Comparison of ENCODE assay signal across 25 mouse cellular contexts in genomic region chr4:105690716-105691115, GRCm38 (mm10).
"Had no signal": no experiment of that assay in that cellular context is flagged by ENCODE, and none has a peak within 500 bp of the region (broad histone marks: within the 10 kb centered on the region; RNA-seq: fewer than 3 reads in every experiment).

No protein-coding gene starts in this region.

- H3K4me1 ChIP-seq: heart, embryonic 12.5 days; hindbrain, embryonic 13.5 days; hindbrain, embryonic 15.5 days; intestine, embryonic 15.5 days; kidney, embryonic 15.5 days; liver, embryonic 12.5 days had no signal

- H3K4me3 ChIP-seq: gastrocnemius, adult 2 months; heart, adult 2 months; heart, embryonic 12.5 days; hindbrain, embryonic 13.5 days; hindbrain, embryonic 15.5 days; intestine, embryonic 15.5 days; kidney, embryonic 15.5 days; limb, embryonic 13.5 days; limb, embryonic 15.5 days; liver, embryonic 12.5 days had no signal

- H3K27ac ChIP-seq: gastrocnemius, adult 2 months; heart, adult 2 months; hindbrain, embryonic 13.5 days; hindbrain, embryonic 15.5 days; intestine, embryonic 15.5 days; kidney, embryonic 15.5 days; kidney, postnatal 0 days; limb, embryonic 13.5 days; limb, embryonic 15.5 days; liver, embryonic 12.5 days; liver, embryonic 14.5 days had no signal

- H3K27me3 ChIP-seq: heart, embryonic 12.5 days; hindbrain, embryonic 13.5 days; hindbrain, embryonic 15.5 days; intestine, embryonic 15.5 days; limb, embryonic 13.5 days; limb, embryonic 15.5 days; liver, embryonic 12.5 days had no signal

- H3K36me3 ChIP-seq: heart, embryonic 12.5 days; hindbrain, embryonic 13.5 days; hindbrain, embryonic 15.5 days; intestine, embryonic 15.5 days; kidney, embryonic 15.5 days; limb, embryonic 13.5 days; limb, embryonic 15.5 days; liver, embryonic 12.5 days had no signal

- DNase-seq: gastrocnemius, adult 2 months; gastrocnemius, postnatal 10 days; gastrocnemius, postnatal 25 days; heart, adult 2 months; heart, postnatal 10 days; heart, postnatal 4 days; kidney, adult 18-20 months; kidney, adult 9 months; kidney, postnatal 14 days; kidney, postnatal 36 days; layer of hippocampus, adult 9-11 months; layer of hippocampus, postnatal 36 days; left cerebral cortex, postnatal 4 days had no signal

- H3K9me3 ChIP-seq: heart, embryonic 12.5 days; hindbrain, embryonic 13.5 days; hindbrain, embryonic 15.5 days; intestine, embryonic 15.5 days; kidney, embryonic 15.5 days; limb, embryonic 13.5 days; limb, embryonic 15.5 days; liver, embryonic 12.5 days had no signal

- ATAC-seq: inflammation-experienced regulatory T-cells, adult 6 months; intestine, embryonic 15.5 days; intestine, postnatal 0 days; liver, embryonic 12.5 days had no signal
